Mouse (Mus musculus) stomach, embryonic 16.5 days (tissue): ENCODE results near the gene Mad2l2. TPM values are rescaled to one million over a fixed set of nuclear protein-coding genes. Genes with fewer than 3 reads are reported as not detected.
A peak's percentile ranks its signal among the peaks of the same experiment; 100 is the strongest.

Source experiments
- ATAC-seq: fragments of 200-750 bp; cut with Nextera tagmentation; 2 replicates; pipeline ENCODE4 v1.8.0; 2017; ENCODE audit warnings: moderate number of reproducible peaks, moderate TSS enrichment; ENCODE audit not compliant: insufficient read depth, low FRiP score
- H3K27ac ChIP-seq: fragments of 300-500 bp; sonication (generic); 2 replicates; pipeline ENCODE4 v1.5.1; 2014; ENCODE audit warnings: low read length
- H3K27me3 ChIP-seq: fragments of 300-500 bp; sonication (generic); 2 replicates; pipeline ENCODE4 v1.6.1; 2014; ENCODE audit warnings: low read length, control low read depth, mixed read lengths; ENCODE audit not compliant: control insufficient read depth, insufficient read depth
- H3K36me3 ChIP-seq: fragments of 300-500 bp; sonication (generic); 2 replicates; pipeline ENCODE4 v1.6.1; 2014; ENCODE audit warnings: low read length; ENCODE audit not compliant: control insufficient read depth, insufficient read depth
- H3K4me1 ChIP-seq: fragments of 300-500 bp; sonication (generic); 2 replicates; pipeline ENCODE4 v1.6.1; 2014; ENCODE audit warnings: low read length, control low read depth, mixed read lengths; ENCODE audit not compliant: control insufficient read depth, insufficient read depth
- H3K4me2 ChIP-seq: fragments of 300-500 bp; sonication (generic); 2 replicates; pipeline ENCODE4 v1.6.1; 2014; ENCODE audit warnings: low read depth, low read length, mixed read lengths
- H3K4me3 ChIP-seq: fragments of 300-500 bp; sonication (generic); replicated peaks from 2 replicates; pipeline ENCODE4 v1.5.1; 2014; ENCODE audit warnings: mild to moderate bottlenecking, low read length
- H3K9ac ChIP-seq: fragments of 300-500 bp; sonication (generic); 2 replicates; pipeline ENCODE4 v1.6.1; 2014; ENCODE audit warnings: low read length
- H3K9me3 ChIP-seq: fragments of 300-500 bp; sonication (generic); replicated peaks from 2 replicates; pipeline ENCODE4 v1.6.1; 2016; ENCODE audit warnings: low read length, control low read depth; ENCODE audit not compliant: control insufficient read depth
- WGBS: fragments of 180-500 bp; shearing (Covaris S2); extraction: QIAGEN DNeasy Blood & Tissue Kit; methylation state at CpG from one replicate; pipeline ENCODE4 v1.1.7; 2014; 5-methylcytosine and 5-hydroxymethylcytosine counted together
- polyA plus RNA-seq: library from polyadenylated mRNA; unstranded; fragments of >200 nt; fragmentation: Nextera tagmentation; extraction: Ambion mirVana; gene quantifications from 2 replicates; pipeline ENCODE4 v1.2.1, GENCODE M21; 2015

The Mad2l2 gene
- polyA plus RNA-seq, 1 experiment from 2014 or later: 35.1 TPM

GRCm38 (mm10) chr4:148159544-148160435, 29.6 kb downstream of the Mad2l2 start:
- H3K9ac ChIP-seq: peak overlapping the region; percentile 79
- H3K36me3 ChIP-seq: no peaks in the 10 kb centered on the region
- peak overlapping the region; percentile 99 for H3K4me2 ChIP-seq
- peaks cover 14% of the 10 kb centered on the region for H3K4me1 ChIP-seq
- H3K9me3 ChIP-seq: no peaks in the 10 kb centered on the region
- WGBS: under 1% methylated on average over 51 of the region's 55 CpGs
- H3K27ac ChIP-seq: no peak overlapping the region
- peaks cover 45% of the 10 kb centered on the region for H3K27me3 ChIP-seq
- peak; percentile 90 for ATAC-seq
- peak overlapping the region; percentile 65 for H3K4me3 ChIP-seq

DNA sequence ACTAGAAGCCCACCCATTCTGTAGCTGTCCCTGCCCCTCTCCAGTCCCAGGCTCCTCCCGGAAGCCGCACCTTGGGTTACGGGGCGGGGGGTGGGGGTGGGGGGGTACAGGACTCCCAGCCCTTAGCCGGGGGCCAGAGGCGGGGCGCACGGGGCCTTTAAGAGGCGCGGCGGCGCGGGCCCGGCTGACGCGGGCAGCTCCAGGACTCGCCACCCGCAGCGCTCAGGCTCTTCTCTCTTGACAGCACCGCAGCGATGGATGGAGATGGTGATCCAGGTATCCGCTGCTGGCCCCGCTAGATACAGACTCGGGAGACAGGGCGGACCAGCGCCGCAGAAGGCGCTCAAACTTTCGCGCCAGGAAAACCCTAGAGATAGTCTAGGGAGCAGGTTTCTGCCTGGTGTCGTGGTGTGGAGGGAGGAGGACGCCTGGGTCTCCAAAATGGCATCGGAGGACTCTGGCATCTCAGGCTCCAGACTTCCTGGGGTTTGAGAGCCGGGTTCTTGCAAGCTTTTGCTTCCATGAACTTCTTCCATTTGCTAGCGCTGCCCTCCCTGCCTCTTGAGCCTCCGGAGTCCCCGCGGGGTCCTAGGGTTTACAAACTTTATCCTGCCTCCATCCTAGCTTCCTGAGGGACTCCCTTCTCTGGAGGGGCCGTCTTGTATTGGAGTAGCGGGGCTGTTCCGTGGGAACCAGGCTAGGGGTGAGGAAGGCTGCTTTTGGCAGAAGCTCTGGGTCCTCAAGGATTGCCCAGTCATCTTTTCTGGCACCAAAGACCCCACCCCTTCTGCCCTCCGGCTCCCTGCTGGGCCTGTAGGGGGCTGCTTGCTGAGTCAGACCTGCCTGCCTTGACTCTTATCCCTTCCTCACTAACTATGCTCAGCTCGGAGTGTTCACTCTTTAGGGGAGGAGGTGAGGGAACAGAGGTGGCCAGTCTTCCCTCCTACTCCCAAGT, 30.5 kb downstream of the Mad2l2 start, which contains the start of the genes Fbxo44 and Fbxo2:
Fbxo44 (minus strand) TSS at position 47 of the 955 bp plus-strand sequence.
Fbxo2 (plus strand) TSS at position 186 of the 955 bp plus-strand sequence.
- H3K36me3 ChIP-seq: no peaks in the 10 kb centered on the region
- H3K9ac ChIP-seq: peak within 1 kb of the TSS; percentile 79
- peak; percentile 59 for ATAC-seq
- peaks cover 14% of the 10 kb centered on the region for H3K4me1 ChIP-seq
- H3K4me3 ChIP-seq: peak within 1 kb of the TSS; percentile 65
- H3K27ac ChIP-seq: no peak within 1 kb of the TSS
- H3K9me3 ChIP-seq: no peaks in the 10 kb centered on the region
- WGBS: under 1% methylated on average over 43 of the region's 43 CpGs
- H3K4me2 ChIP-seq: peak within 1 kb of the TSS; percentile 99
- peaks cover 54% of the 10 kb centered on the region for H3K27me3 ChIP-seq

- ATAC-seq: peak; percentile 39; the same call in 1 of the 2 replicates
- no peaks in the 10 kb centered on the region for H3K36me3 ChIP-seq
- peaks cover 12% of the 10 kb centered on the region for H3K4me1 ChIP-seq
- H3K27ac ChIP-seq: no peak overlapping the region
- no peak overlapping the region for H3K9ac ChIP-seq
- H3K4me3 ChIP-seq: peak overlapping the region; percentile 30
- peak overlapping the region; percentile 54 for H3K4me2 ChIP-seq
- peaks cover 71% of the 10 kb centered on the region for H3K27me3 ChIP-seq
- H3K9me3 ChIP-seq: no peaks in the 10 kb centered on the region
- WGBS: under 1% methylated on average over 29 of the region's 29 CpGs
These were observed 33.8 kb downstream of the Mad2l2 start for GRCm38 (mm10) chr4:148164002-148164439.

DNA sequence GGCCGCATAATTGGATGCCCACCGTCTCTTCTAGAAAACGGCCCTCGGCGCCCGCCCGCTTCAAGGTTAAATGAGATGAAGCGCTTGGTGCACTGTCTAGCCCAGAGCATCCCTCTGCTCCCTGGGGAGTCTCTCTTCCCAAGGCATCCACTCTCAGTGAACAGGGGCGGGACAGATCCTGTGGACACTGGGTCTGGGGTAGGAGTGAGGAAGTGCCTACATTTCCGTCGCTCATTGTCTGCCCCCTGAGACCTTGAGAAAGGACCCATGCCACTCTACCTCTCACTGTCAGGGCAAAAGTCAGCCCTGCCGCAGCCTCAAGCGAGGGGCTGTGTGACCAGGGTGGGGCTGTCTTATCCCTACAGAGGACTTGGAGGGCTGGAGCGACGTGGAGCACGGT, 34.3 kb downstream of the Mad2l2 start:
- Histone ChIP-seq H3K4me3 (peak overlapping the region; percentile 30), H3K27ac (no peak overlapping the region), H3K4me2 (peak overlapping the region; percentile 54; the same call in 1 of the 2 replicates), H3K36me3 (no peaks in the 10 kb centered on the region), H3K27me3 (peaks cover 74% of the 10 kb centered on the region), H3K9me3 (no peaks in the 10 kb centered on the region), H3K9ac (no peak overlapping the region), H3K4me1 (peaks cover 9% of the 10 kb centered on the region; the same call in 1 of the 2 replicates)
- no peak for ATAC-seq
- 2% methylated on average over 16 of the region's 16 CpGs for WGBS

DNA sequence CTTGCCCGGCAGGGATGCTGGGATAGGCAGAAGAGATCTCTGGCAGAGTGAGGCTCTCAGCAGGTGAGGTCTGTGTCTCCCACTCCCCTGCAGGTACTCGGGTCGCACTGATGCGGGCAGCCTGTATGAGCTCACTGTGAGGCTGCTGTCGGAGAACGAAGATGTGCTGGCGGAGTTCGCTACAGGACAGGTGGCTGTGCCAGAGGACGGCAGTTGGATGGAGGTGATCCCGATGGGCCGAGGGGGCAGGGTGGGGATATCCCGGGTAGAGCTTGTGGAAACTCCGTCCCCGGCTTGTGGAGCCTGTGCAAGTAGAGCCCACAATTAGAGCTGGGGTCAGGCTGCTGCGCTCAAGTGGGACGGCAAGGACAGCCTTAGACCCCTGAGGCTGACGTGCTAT, 35.4 kb downstream of the Mad2l2 start:
- 7% methylated on average over 17 of the region's 17 CpGs for WGBS
- H3K4me1 ChIP-seq: peaks cover 9% of the 10 kb centered on the region; the same call in 1 of the 2 replicates
- no peak overlapping the region for H3K4me3 ChIP-seq
- H3K36me3 ChIP-seq: no peaks in the 10 kb centered on the region
- no peaks in the 10 kb centered on the region for H3K9me3 ChIP-seq
- no peak overlapping the region for H3K27ac ChIP-seq
- no peak overlapping the region for H3K9ac ChIP-seq
- no peak for ATAC-seq
- peaks cover 78% of the 10 kb centered on the region for H3K27me3 ChIP-seq
- H3K4me2 ChIP-seq: no peak overlapping the region

- Histone ChIP-seq H3K36me3 (no peaks in the 10 kb centered on the region), H3K4me1 (peaks cover 9% of the 10 kb centered on the region; the same call in 1 of the 2 replicates), H3K27ac (no peak overlapping the region), H3K9me3 (no peaks in the 10 kb centered on the region), H3K4me3 (no peak overlapping the region), H3K27me3 (peaks cover 73% of the 10 kb centered on the region), H3K9ac (no peak overlapping the region), H3K4me2 (no peak overlapping the region)
- WGBS: 4% methylated on average over 10 of the region's 10 CpGs
- peak; percentile 38; the same call in 1 of the 2 replicates for ATAC-seq
These were observed 36.2 kb downstream of the Mad2l2 start for GRCm38 (mm10) chr4:148166431-148166830.

DNA sequence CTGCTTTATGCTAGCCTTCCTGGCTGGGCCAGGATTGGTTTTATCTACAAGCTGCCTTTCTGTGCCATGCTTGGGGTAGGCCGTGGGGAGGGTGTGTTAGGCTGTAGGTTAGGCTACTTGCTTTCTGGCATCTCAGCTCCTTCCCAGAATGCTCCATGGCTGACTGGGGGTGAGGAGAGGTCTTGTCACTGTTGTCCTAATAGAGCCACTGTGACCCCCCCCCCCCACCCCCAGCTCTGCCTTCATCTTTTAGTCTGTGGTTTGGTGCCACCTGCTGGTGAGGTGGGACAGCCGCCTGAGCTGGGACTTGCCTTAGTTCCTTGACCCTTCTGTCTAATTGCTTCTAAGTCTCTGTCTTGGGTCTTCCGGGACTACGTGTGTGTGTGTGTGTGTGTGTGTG, 36.8 kb downstream of the Mad2l2 start:
- ATAC-seq: no peak
- H3K27me3 ChIP-seq: peaks cover 72% of the 10 kb centered on the region
- 21% methylated on average over 4 of the region's 4 CpGs for WGBS

GRCm38 (mm10) chr4:148168287-148168686, 38.1 kb downstream of the Mad2l2 start:
- Histone ChIP-seq H3K4me3 (no peak overlapping the region), H3K9me3 (no peaks in the 10 kb centered on the region), H3K36me3 (no peaks in the 10 kb centered on the region), H3K4me1 (peaks cover 9% of the 10 kb centered on the region; the same call in 1 of the 2 replicates), H3K9ac (no peak overlapping the region), H3K27me3 (peaks cover 73% of the 10 kb centered on the region), H3K4me2 (no peak overlapping the region), H3K27ac (no peak overlapping the region)
- no peak for ATAC-seq
- WGBS: 21% methylated on average over 7 of the region's 7 CpGs

More for the DNA sequence above, 36.8 kb downstream of the Mad2l2 start:
- Histone ChIP-seq H3K36me3 (no peaks in the 10 kb centered on the region), H3K4me2 (no peak overlapping the region), H3K4me1 (peaks cover 9% of the 10 kb centered on the region; the same call in 1 of the 2 replicates), H3K9ac (no peak overlapping the region), H3K27ac (no peak overlapping the region), H3K9me3 (no peaks in the 10 kb centered on the region), H3K4me3 (no peak overlapping the region)
